Mouse (Mus musculus) T-cell, adult 2 months (primary cell): ENCODE results near the gene Ano2.

Source experiments
- DNase-seq: peaks from one replicate; pipeline ENCODE4 v3.0.0; 2022; ENCODE audit warnings: low spot score

Gene Ano2

DNA sequence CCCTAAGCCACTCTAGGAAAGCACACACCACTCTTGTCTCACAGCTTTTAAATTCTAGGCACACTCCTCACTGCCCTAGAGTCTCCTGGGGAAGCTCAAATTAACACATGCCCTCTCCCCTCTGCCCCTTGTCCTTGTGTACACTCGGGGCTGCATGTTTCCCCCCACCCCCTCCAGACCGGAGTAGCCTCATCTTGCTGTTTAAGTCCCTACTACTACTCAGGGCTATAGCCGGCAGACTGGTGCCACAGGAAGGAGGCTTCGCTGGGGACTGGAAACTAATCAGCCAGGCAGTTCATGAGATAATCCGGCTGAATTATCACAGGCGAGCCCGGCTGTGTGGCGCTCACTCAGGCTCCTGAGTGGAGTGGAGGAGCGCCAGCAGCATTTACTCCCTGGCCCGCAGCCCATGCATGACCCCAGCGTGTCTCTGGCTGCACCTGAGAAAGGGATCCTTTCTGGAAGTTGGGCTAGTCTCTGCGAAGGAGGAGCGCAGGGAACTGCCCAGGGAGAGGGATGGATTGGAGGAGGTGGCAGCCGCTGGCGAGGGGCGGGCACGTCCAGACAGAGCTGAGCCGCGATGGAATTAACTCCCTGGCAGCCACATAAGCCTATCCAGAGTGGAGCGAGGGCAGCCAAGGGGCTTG is at the start of gene Ano2:
Gene Ano2 (plus strand): TSS at position 363 of the 647 bp plus-strand sequence.
- DNase-seq, result no peak

DNA sequence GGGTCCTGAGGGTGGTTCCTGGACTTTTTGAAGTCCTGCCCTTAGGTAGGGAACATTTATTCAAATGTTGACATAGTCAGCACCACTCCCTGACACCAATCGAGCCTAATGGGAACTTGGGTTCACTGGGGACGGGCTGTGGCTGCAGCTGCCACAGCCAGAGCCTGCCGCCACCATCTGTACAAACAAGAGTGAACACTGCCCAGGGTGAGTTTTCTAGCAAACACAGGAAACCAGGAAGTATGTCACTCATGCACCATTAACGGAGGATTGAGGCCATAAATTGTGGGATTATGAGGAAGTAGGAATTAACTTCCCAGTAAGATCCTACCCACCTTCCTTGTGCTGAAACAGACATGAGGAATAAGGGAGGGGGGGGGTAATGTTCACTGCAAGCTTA is 49.7 kb upstream of the Ano2 start:
- DNase-seq, result no peak

DNA sequence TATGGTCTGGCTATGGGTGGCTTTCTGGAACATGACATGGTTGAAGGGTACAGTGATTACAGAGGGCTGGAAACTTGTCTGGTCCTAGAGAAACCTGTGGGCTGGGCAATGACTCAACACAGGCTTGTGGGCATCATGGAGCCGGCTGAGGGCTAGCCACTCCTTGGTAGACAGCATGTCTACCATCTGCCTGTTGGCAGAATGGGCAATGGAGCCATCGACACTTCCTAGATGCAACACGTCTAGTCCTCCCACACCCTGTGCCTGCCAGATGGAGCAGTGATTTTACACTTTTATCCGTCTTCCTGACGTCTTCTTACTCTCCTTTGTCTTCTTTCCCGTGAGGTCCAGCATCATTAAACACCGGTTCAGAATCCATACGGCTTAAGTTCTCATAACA is 49.1 kb upstream of the Ano2 start:
- no peak for DNase-seq

GRCm38 (mm10) chr6:125648964-125649363 is 41.3 kb upstream of the Ano2 start:
- no peak for DNase-seq

- DNase-seq, result no peak
Measured at GRCm38 (mm10) chr6:125651335-125651734, 38.9 kb upstream of the Ano2 start.

DNA sequence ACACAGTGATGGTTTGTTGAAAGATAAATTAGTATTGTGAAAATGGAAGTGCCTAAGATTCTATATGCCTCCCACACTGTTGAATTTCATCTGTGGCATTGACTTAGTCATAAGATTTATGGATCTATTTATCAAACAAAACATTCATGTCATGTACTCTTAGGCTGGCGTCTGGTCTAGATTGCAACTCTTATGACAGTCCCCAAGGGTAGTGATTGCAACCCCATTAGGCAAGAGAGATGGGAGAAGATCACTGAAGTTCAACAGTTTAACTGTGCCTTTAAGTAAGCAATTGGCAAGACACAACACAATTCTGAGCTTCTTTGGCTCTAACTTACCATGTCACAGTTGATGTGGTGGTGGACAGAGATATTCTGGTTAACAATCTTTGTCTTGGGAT is 36.8 kb upstream of the Ano2 start:
- no peak for DNase-seq

- DNase-seq, result no peak
Measured at GRCm38 (mm10) chr6:125656921-125657320, 33.3 kb upstream of the Ano2 start.

GRCm38 (mm10) chr6:125657966-125658365 is 32.3 kb upstream of the Ano2 start:
- no peak for DNase-seq

GRCm38 (mm10) chr6:125661106-125661877 is 28.9 kb upstream of the Ano2 start:
- peak; percentile 38 for DNase-seq

GRCm38 (mm10) chr6:125663906-125664305 is 26.3 kb upstream of the Ano2 start:
- no peak for DNase-seq

DNA sequence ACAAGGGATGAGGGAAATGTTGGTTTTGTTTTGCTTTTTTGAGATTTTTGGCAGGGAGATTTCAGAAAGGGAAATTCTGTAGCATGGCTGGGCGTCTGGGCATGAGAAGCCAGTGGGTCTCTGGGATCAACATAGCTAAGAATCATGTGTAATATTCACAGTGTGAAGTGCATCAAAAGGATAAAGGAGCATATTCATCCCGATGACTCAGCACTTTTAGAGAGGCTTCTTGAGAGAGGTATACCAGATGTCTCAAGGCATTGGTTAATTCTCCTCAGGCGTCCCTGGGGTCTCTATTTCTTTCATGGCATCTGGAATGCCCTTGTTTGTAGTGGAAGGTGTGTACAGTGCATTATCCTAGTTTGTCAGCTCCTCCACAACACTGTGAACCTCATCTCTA is 18.4 kb upstream of the Ano2 start:
- DNase-seq, result no peak

GRCm38 (mm10) chr6:125678492-125678891 is 11.7 kb upstream of the Ano2 start:
- DNase-seq, result peak; percentile 52

DNA sequence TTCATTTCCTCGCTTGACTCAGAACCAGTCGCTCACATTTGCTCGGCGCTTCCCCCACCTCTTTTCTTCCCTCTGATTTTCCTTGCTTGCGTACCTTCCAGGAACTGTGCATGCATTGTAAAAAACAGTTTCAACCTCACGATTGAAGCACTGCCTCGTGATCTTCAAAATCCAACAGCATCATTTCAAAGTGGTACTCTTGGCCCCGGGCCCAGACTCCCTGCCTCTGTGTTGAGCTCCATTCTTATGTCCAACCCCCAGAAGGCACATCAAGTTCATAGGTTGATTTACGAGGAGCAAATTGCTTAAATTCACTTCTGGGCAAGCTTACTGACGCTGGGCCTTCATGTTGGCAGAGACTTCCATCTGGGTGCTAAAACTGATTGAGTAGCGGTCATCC is 9.6 kb upstream of the Ano2 start:
- DNase-seq, result no peak

DNA sequence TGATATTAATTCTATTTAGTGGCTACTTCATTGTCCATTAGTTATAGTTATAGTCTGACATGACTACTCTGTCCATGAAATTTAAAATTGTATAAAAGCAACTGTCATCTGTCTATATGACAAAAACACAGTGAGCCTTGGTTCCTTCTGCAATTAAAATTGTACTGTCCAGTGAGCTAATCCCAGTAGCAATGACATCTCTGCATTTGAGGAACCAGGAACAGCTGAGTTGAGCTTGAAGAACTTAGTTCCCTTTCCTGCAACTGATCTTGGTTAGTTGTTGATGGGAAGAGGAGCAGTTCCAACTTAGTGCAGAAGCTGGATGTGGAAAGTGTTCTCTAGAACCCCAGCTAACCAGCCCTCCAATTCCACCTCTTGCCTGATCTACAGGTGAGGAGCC is 4.8 kb upstream of the Ano2 start:
- DNase-seq, result no peak

- DNase-seq, result no peak
Measured at GRCm38 (mm10) chr6:125687986-125688385, 2.2 kb upstream of the Ano2 start.

DNA sequence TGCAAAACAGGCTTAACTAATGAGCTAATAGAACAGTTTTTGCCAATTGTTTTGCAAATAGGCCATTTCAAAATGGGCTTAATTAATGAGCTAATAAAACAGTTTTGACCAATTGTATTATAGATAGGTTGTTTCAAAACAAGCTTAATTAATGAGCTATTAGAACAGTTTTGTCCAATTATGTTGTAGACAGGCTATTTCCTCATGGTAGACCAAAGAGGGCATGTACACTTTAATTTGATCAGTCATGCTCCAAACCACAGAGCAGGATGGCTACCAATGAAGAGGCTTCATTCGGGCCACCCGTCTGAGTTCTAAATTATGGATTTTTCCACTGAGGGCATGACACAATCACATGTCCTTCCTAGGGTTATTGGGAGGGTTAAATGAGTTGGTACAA is 10.9 kb downstream of the Ano2 start:
- no peak for DNase-seq

GRCm38 (mm10) chr6:125711261-125711660 is 21.0 kb downstream of the Ano2 start:
- DNase-seq, result no peak

DNA sequence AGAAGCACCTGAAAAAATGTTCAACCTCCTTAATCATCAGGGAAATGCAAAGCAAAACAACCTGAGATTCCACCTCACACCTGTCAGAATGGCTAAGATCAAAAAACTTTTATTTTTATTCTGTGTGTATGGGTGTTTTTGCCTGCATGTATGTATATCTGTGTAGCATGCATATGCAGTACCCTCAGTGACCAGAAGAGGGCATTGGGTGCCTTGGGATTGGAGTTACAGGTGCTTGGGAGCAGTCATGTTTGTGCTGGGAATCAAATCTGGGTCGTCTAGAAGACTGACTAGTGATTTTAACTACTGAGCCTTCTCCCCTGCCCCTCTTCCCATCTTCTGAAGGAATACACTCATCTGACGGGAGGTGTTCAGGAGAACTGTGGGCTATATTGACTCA is 36.2 kb downstream of the Ano2 start:
- DNase-seq, result no peak

DNA sequence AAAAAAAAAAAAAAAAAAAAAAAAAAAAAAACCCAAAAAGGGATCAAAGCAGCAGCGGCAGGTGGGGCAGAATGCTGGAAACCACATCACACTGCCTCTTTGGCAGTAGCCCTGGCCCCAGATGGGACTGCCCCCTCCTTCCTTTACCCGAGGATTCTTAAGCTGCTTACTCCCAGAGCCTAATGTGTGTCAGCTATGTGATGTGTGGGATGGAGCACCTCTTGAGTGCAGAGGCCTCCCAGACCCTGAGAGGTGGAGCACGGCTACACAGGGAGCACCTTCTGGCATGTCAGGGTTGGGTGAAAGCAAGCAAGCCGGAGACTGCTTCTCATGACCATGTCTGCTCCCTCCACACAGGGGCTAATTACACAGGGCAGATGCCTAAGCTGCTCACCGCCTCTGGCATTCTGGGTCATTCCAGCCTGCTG is 37.3 kb downstream of the Ano2 start:
- DNase-seq, result no peak

DNA sequence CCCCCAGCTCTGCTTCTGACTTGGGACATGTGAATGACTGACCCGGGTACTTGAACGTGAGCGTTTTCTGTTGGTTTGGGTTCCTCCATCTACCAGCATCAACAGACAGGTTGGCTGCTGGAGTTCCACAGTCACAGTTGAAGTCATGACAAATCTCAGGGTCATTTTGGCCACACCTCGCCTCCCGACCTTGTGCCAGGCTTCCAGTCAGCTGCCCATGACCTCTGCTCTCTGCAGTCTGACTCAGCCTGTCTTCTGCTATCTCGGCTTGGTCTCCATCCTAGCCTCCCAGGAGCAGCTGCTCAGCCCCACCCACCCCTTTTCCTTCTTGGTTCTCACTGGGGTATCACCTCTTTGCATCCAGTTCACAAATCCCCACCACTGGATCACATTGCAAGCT is 39.3 kb downstream of the Ano2 start:
- DNase-seq, result no peak

DNA sequence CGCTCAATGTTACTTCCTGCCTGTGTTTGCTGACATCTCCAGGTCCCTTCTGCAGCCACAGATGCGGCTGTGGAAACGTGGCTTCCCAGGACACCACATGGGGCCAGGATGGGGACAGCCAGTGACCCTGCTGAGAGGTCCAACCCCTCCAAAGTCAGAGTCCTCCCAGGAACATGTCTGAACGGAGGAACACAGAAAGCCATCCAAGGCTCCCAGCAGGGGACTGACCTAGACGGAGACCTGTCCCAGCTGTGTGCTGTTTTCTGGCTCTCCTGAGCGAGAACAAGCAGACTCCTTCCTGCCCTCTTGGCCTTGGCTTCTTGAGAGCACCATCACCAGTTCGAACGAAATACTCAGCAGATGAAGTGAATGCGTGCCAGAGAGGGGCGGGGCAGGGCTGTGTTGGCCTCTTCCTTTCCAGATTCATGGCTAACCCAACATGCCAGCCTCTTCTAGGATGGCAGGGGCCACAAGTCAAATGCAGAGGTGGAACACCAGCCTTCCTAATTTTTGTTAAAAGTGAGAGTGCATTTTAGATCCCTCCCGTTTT is 39.8 kb downstream of the Ano2 start:
- DNase-seq, result no peak

- no peak for DNase-seq
Measured at GRCm38 (mm10) chr6:125737511-125738285, 47.5 kb downstream of the Ano2 start.
